Mouse (Mus musculus) kidney, embryonic 14.5 days (tissue): ENCODE data around the gene Sox5. TPM values are rescaled to one million over a fixed set of nuclear protein-coding genes. Genes with fewer than 3 reads are reported as not detected.

ENCODE experiments used
- ATAC-seq: fragments of 200-750 bp; cut with Nextera tagmentation; 2 replicates; pipeline ENCODE4 v1.8.0; 2017; ENCODE audit warnings: moderate number of reproducible peaks, mild to moderate bottlenecking, moderate TSS enrichment, moderate library complexity; ENCODE audit not compliant: low FRiP score, low TSS enrichment
- H3K27ac ChIP-seq: fragments of 300-500 bp; sonication (generic); 2 replicates; pipeline ENCODE4 v1.5.1; 2014; ENCODE audit warnings: low read depth, mild to moderate bottlenecking, low read length, moderate library complexity, mixed read lengths
- H3K27me3 ChIP-seq: fragments of 300-500 bp; sonication (generic); 2 replicates; pipeline ENCODE4 v1.6.1; 2014; ENCODE audit warnings: mild to moderate bottlenecking, low read length; ENCODE audit not compliant: control insufficient read depth, insufficient read depth
- H3K36me3 ChIP-seq: fragments of 300-500 bp; sonication (generic); 2 replicates; pipeline ENCODE4 v1.6.1; 2014; ENCODE audit warnings: low read length, mixed read lengths; ENCODE audit not compliant: control insufficient read depth, insufficient read depth
- H3K4me1 ChIP-seq: fragments of 300-500 bp; sonication (generic); 2 replicates; pipeline ENCODE4 v1.6.1; 2014; ENCODE audit warnings: low read length, mixed read lengths; ENCODE audit not compliant: control insufficient read depth, insufficient read depth
- H3K4me2 ChIP-seq: fragments of 300-500 bp; sonication (generic); replicated peaks from 2 replicates; pipeline ENCODE4 v1.6.1; 2014; ENCODE audit warnings: low read depth, mild to moderate bottlenecking, low read length
- H3K4me3 ChIP-seq: fragments of 300-500 bp; sonication (generic); 2 replicates; pipeline ENCODE4 v1.5.1; 2014; ENCODE audit warnings: mild to moderate bottlenecking, low read length
- H3K9ac ChIP-seq: fragments of 300-500 bp; sonication (generic); 2 replicates; pipeline ENCODE4 v1.6.1; 2014; ENCODE audit warnings: low read depth, mild to moderate bottlenecking, low read length, moderate library complexity
- H3K9me3 ChIP-seq: fragments of 300-500 bp; sonication (generic); 2 replicates; pipeline ENCODE4 v1.6.1; 2016; ENCODE audit warnings: low read length; ENCODE audit not compliant: control insufficient read depth
- WGBS: fragments of 180-500 bp; shearing (Covaris S2); extraction: QIAGEN DNeasy Blood & Tissue Kit; methylation state at CpG from one replicate; pipeline ENCODE4 v1.1.7; 2014; 5-methylcytosine and 5-hydroxymethylcytosine counted together
- polyA plus RNA-seq: library from polyadenylated mRNA; unstranded; fragments of >200 nt; fragmentation: Nextera tagmentation; extraction: Ambion mirVana; gene quantifications from 2 replicates; pipeline ENCODE4 v1.2.1, GENCODE M21; 2014

Gene Sox5
- polyA plus RNA-seq, 1 experiment from 2014 or later, result 13.0 TPM

GRCm38 (mm10) chr6:144328779-144329178 lies 453.0 kb downstream of the Sox5 start:
- H3K27ac ChIP-seq, result no peak overlapping the region
- H3K9ac ChIP-seq, result no peak overlapping the region
- no peaks in the 10 kb centered on the region for H3K9me3 ChIP-seq
- H3K4me3 ChIP-seq, result no peak overlapping the region
- H3K4me2 ChIP-seq, result no peak overlapping the region
- WGBS, result 53% methylated on average over 4 of the region's 4 CpGs
- H3K4me1 ChIP-seq, result no peaks in the 10 kb centered on the region
- no peaks in the 10 kb centered on the region for H3K36me3 ChIP-seq
- ATAC-seq, result no peak
- no peaks in the 10 kb centered on the region for H3K27me3 ChIP-seq

GRCm38 (mm10) chr6:144326817-144327216 lies 455.0 kb downstream of the Sox5 start:
- no peaks in the 10 kb centered on the region for H3K27me3 ChIP-seq
- H3K4me1 ChIP-seq, result no peaks in the 10 kb centered on the region
- H3K4me3 ChIP-seq, result no peak overlapping the region
- WGBS, result 57% methylated on average over 3 of the region's 3 CpGs
- H3K36me3 ChIP-seq, result no peaks in the 10 kb centered on the region
- no peak overlapping the region for H3K4me2 ChIP-seq
- no peak for ATAC-seq
- no peaks in the 10 kb centered on the region for H3K9me3 ChIP-seq
- H3K27ac ChIP-seq, result no peak overlapping the region
- no peak overlapping the region for H3K9ac ChIP-seq

GRCm38 (mm10) chr6:144323372-144323771 lies 458.4 kb downstream of the Sox5 start:
- no peak for ATAC-seq
- no peak overlapping the region for H3K9ac ChIP-seq
- WGBS, result 70% methylated on average over 4 of the region's 4 CpGs

GRCm38 (mm10) chr6:144322297-144323047 lies 459.3 kb downstream of the Sox5 start:
- Histone ChIP-seq H3K9me3 (no peaks in the 10 kb centered on the region), H3K27ac (no peak overlapping the region), H3K4me3 (no peak overlapping the region), H3K9ac (no peak overlapping the region), H3K27me3 (no peaks in the 10 kb centered on the region), H3K36me3 (no peaks in the 10 kb centered on the region), H3K4me2 (no peak overlapping the region), H3K4me1 (no peaks in the 10 kb centered on the region)
- WGBS, result 93% methylated on average over 13 of the region's 13 CpGs
- no peak for ATAC-seq

More at GRCm38 (mm10) chr6:144323372-144323771, 458.4 kb downstream of the Sox5 start:
- H3K4me2 ChIP-seq, result no peak overlapping the region
- H3K27ac ChIP-seq, result no peak overlapping the region
- H3K27me3 ChIP-seq, result no peaks in the 10 kb centered on the region
- no peaks in the 10 kb centered on the region for H3K9me3 ChIP-seq
- no peaks in the 10 kb centered on the region for H3K36me3 ChIP-seq
- H3K4me1 ChIP-seq, result no peaks in the 10 kb centered on the region
- H3K4me3 ChIP-seq, result no peak overlapping the region

- Histone ChIP-seq H3K9ac (no peak overlapping the region), H3K27ac (no peak overlapping the region), H3K27me3 (no peaks in the 10 kb centered on the region), H3K4me1 (no peaks in the 10 kb centered on the region), H3K9me3 (no peaks in the 10 kb centered on the region), H3K4me2 (no peak overlapping the region), H3K4me3 (no peak overlapping the region), H3K36me3 (no peaks in the 10 kb centered on the region)
- ATAC-seq, result no peak
Observed at GRCm38 (mm10) chr6:144320327-144320726, 461.4 kb downstream of the Sox5 start.

- ATAC-seq, result no peak
- H3K27ac ChIP-seq, result no peak overlapping the region
- H3K9ac ChIP-seq, result no peak overlapping the region
- no peak overlapping the region for H3K4me3 ChIP-seq
- H3K9me3 ChIP-seq, result no peaks in the 10 kb centered on the region
- no peaks in the 10 kb centered on the region for H3K27me3 ChIP-seq
- no peaks in the 10 kb centered on the region for H3K36me3 ChIP-seq
- H3K4me2 ChIP-seq, result no peak overlapping the region
- 66% methylated on average over 6 of the region's 6 CpGs for WGBS
- H3K4me1 ChIP-seq, result no peaks in the 10 kb centered on the region
Observed at GRCm38 (mm10) chr6:144319717-144320116, 462.1 kb downstream of the Sox5 start.

- no peaks in the 10 kb centered on the region for H3K9me3 ChIP-seq
- no peak overlapping the region for H3K27ac ChIP-seq
- no peaks in the 10 kb centered on the region for H3K36me3 ChIP-seq
- no peak for ATAC-seq
- H3K9ac ChIP-seq, result no peak overlapping the region
- H3K27me3 ChIP-seq, result no peaks in the 10 kb centered on the region
- H3K4me2 ChIP-seq, result no peak overlapping the region
- H3K4me3 ChIP-seq, result no peak overlapping the region
- H3K4me1 ChIP-seq, result 0 out of 2 replicates have a peak, but pooled peaks cover 3% of the 10 kb centered on the region
- WGBS, result 65% methylated on average over 17 of the region's 17 CpGs
Observed at GRCm38 (mm10) chr6:144312781-144313754, 468.7 kb downstream of the Sox5 start.

GRCm38 (mm10) chr6:144312282-144312780 lies 469.4 kb downstream of the Sox5 start:
- ATAC-seq, result no peak
- H3K4me1 ChIP-seq, result 0 out of 2 replicates have a peak, but pooled peaks cover 3% of the 10 kb centered on the region
- 70% methylated on average over 7 of the region's 7 CpGs for WGBS
- no peaks in the 10 kb centered on the region for H3K27me3 ChIP-seq
- H3K4me3 ChIP-seq, result no peak overlapping the region
- H3K4me2 ChIP-seq, result no peak overlapping the region
- no peak overlapping the region for H3K9ac ChIP-seq
- no peaks in the 10 kb centered on the region for H3K36me3 ChIP-seq
- no peaks in the 10 kb centered on the region for H3K9me3 ChIP-seq
- H3K27ac ChIP-seq, result no peak overlapping the region
